Mouse (Mus musculus): ENCODE results near the gene Rev1. TPM values are rescaled to one million over a fixed set of nuclear protein-coding genes. Genes with fewer than 3 reads are reported as not detected.
"Not testable (repeated sequence)": the region's sequence is repeated elsewhere in the genome, so short reads cannot be mapped to it uniquely, and the experiment has no call there.

Rev1 gene
- total RNA-seq, 2 experiments from 2014 or later = 17.3 to 20.2 TPM

GRCm38 (mm10) chr1:38081316-38081715 lies 48.3 kb downstream of the Rev1 start:
- DNase-seq = no peak
- intact Hi-C loops (cut with DNase I) = loop anchor here (5.0 kb wide), 1 partner anchor 46 kb away; the partner anchor contains the start of gene Rev1

- DNase-seq = no peak
Measured at GRCm38 (mm10) chr1:38071326-38071725, 58.3 kb downstream of the Rev1 start.

GRCm38 (mm10) chr1:38067276-38067675 lies 62.3 kb downstream of the Rev1 start:
- intact Hi-C loops (cut with DNase I) = no loop called here
- DNase-seq = no peak

More at GRCm38 (mm10) chr1:38071326-38071725, 58.3 kb downstream of the Rev1 start:
- intact Hi-C loops (cut with DNase I) = no loop called here

DNA sequence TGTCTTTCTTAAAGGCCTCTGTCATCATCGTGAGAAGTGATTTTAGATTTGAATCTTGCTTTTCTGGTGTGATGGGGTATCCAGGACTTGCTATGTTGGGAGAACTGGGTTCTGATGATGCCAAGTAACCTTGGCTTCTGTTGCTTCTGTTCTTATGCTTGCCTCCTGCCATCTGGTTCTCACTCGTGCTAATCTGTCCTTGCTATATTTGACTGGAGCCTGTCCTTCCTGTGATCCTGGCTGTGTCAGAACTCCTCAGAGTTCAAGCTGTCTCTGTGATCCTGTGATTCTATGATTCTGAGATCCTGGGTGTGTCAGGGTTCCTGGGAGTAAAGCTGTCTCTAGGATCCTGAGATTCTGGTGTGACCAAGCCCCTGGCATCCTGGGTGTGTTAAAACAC lies 67.4 kb downstream of the Rev1 start:
- DNase-seq; intact Hi-C loops (cut with DNase I): not testable (repeated sequence)

GRCm38 (mm10) chr1:38058417-38058816 lies 71.2 kb downstream of the Rev1 start:
- DNase-seq = no peak
- intact Hi-C loops (cut with DNase I) = no loop called here

DNA sequence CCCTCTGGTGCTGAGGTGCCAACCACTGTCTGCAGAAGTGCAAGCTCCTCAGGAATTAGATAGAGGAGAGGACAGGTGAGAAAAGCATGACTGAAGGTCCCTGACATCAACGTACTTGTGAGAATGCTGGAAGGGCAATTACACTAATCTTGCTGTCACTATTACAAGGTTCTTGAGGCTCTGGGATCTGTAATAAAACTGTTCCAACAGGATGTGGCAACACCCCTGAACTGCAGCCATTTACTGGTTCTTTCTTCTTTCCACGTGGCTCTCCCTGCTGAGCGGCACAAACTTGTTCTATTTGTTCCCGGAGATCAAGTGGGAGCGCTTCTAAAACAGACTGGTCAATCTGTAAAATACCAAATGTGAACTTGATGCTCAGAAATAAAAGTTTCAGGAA lies 74.4 kb downstream of the Rev1 start:
- DNase-seq = no peak
- intact Hi-C loops (cut with DNase I) = no loop called here

GRCm38 (mm10) chr1:38049562-38049961 lies 80.0 kb downstream of the Rev1 start:
- intact Hi-C loops (cut with DNase I) = no loop called here

GRCm38 (mm10) chr1:38048121-38048520 lies 81.5 kb downstream of the Rev1 start:
- intact Hi-C loops (cut with DNase I) = no loop called here
- DNase-seq = no peak

More at GRCm38 (mm10) chr1:38049562-38049961, 80.0 kb downstream of the Rev1 start:
- no peak for DNase-seq

DNA sequence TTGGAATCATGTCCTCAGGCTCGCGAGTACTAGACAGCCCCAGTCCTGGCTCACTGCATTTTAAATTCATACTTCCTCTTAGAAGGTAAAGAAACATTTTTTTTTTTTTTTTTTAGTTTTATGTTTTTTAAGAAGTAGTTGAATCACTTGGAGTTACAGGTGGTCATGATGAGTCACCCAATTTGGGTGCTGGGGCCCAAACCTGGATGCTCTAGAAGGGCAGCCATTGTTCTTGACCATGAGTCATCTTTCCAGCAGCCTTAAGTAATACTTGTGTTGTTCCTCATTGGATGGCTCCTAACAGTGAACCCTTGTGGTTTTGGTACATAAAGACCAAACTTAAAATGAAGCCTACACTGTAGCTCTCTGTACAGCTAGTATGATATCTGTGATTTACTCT lies 90.7 kb downstream of the Rev1 start:
- no peak for DNase-seq
- intact Hi-C loops (cut with DNase I) = no loop called here

DNA sequence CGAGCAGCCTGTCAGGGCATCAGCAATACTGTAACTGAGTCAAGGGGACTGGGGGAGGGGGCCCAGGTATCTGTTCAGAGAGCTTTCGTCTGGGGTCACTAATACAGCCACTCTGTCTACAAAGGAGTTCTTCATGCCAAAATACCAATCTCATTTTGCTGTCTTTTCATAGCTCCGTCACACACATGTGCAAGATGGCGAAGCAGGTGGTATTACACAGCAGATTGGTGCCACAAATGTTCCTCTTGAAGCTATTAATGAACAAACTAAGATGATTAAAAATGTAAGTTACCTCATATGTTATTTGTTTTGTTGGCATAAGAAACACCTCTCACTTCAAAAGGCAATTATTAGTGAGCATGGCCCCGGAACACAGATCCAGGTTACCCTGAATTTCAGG lies 92.2 kb downstream of the Rev1 start:
- intact Hi-C loops (cut with DNase I) = no loop called here

DNA sequence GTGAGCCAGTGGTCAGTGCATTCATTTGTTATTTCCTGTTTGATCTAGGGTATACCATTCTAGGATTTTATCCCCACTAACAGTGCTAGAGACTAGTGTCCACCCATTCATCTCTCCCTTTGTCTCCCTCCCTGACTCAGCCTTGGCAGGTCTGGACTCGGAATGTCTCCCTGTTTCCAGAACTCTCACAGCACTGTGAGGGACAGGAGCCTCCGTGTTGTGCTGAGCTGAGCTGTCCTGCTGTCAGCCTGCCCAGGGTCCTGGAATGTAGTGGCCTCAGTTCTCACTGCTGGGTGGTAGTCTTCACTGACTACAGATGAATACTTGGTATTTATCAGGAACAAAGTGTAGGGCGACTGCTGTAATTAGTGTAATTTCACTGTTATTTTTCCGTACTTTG lies 94.1 kb downstream of the Rev1 start:
- no peak for DNase-seq
- intact Hi-C loops (cut with DNase I) = no loop called here

More for the DNA sequence above, 92.2 kb downstream of the Rev1 start:
- DNase-seq = no peak

- intact Hi-C loops (cut with DNase I) = no loop called here
- no peak for DNase-seq
Measured at GRCm38 (mm10) chr1:38031391-38031790, 98.2 kb downstream of the Rev1 start.

GRCm38 (mm10) chr1:38027301-38027700 lies 102.3 kb downstream of the Rev1 start:
- intact Hi-C loops (cut with DNase I) = no loop called here

GRCm38 (mm10) chr1:38014551-38015203 lies 114.9 kb downstream of the Rev1 start:
- no peak for DNase-seq
- intact Hi-C loops (cut with DNase I) = no loop called here

More at GRCm38 (mm10) chr1:38027301-38027700, 102.3 kb downstream of the Rev1 start:
- no peak for DNase-seq

DNA sequence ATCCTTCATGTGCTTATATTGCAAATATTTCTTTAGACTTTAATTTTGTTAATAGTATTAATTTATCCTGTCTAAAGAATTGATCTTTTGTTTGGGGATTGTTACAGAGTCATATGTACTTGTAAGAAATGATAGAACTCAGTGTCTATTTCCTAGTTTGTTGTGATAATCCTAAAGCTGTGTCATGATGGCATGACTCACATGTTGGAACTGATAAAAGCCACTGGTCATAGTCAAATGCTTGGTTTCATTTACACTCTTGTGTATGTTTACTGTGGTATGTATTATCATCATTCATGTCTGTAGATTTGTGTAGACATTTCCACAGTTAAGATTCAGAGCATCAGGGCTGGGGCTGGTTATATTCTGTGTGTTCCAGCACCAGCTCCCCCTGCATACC lies 117.1 kb downstream of the Rev1 start:
- DNase-seq = no peak
- intact Hi-C loops (cut with DNase I) = no loop called here

DNA sequence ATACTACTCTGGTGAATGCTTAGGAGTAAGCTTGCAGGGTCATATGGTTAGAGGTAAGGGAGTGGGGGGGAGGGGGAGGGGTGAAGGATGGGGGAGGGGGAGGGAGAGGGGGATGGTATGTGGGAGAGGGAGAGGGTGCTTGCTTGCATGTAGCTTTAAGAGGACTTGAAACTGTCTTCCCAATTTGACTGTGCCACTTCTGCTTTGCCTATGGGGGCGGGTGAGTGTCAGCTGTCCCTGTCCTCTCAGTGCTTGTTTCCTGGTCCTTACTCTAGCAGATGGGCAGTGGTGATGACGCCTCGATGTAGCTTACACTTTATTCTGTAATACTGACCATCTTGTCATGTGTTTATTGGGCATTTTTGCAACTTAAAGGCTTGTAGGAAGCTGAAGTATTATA lies 117.5 kb downstream of the Rev1 start:
- DNase-seq = no peak
- intact Hi-C loops (cut with DNase I) = no loop called here

DNA sequence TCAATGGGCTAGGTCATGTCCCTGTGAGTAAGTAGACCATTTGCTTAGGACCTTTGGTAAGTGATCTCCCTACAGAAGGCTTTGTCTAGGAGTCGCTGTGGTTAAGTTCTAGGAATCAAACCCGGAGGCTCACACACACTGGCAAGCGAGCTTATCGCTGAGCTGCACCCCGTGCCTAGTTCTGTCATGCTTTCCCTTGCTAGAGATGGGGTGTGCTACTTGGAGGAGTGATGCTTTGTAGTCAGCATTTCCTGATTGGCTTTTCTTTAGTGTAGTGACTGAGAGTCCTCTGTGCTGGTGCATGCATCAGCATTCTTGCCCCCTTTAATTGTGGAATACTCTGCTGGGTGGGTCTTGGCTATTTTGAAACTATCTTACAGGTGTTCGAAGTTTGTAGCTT lies 118.0 kb downstream of the Rev1 start:
- intact Hi-C loops (cut with DNase I) = no loop called here
- DNase-seq = no peak

DNA sequence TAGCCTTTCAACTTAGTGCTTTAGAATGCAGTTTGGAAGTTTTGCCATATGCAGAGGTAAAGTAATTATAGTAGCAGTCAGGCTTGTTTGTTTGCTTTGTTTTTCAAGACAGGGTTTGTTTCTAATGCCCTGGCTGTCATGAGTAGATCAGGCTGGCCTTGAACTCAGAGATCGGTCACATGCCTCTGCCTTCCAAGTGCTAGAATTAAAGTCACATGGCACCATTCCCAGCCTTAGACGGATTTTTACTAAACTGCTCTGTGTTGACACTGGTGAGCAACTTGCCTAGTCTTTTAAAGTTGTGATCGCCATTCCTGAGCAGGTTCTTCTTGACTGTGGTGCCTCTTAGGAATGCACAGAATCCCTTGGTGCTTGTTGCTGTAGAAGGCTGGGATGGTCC lies 122.9 kb downstream of the Rev1 start:
- DNase-seq = no peak
- intact Hi-C loops (cut with DNase I) = no loop called here

GRCm38 (mm10) chr1:38003046-38003445 lies 126.6 kb downstream of the Rev1 start:
- DNase-seq = no peak
- intact Hi-C loops (cut with DNase I) = no loop called here
